Mouse (Mus musculus): ENCODE data around the gene Tmem270. TPM values are rescaled to one million over a fixed set of nuclear protein-coding genes. Genes with fewer than 3 reads are reported as not detected.
A peak's percentile ranks its signal among the peaks of the same experiment; 100 is the strongest.

Tmem270 gene
- polyA plus RNA-seq, 1 experiment from 2014 or later = not detected

DNA sequence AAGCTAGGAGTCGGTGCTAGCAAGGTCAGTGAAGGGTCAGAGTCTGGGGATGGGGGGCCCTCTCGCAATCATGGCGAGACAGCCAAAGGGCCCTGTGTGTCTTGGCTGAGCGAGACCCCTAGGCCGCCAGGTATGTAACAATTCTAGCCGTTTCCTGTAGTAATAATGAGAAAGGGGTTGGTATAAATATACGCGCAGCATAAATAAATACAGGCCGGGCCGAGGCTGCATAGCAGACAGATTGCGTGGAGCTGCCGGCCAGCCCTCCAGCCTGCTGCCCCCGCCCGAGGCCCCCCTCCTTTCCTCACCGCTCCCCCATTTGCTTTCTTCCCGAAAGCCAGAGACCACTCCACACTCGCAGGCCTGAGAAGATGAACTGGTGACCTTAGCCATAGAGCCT, 8.9 kb downstream of the Tmem270 start:
- H3K27ac ChIP-seq = no peak overlapping the region
- H3K27me3 ChIP-seq = no peaks in the 10 kb centered on the region
- no peaks in the 10 kb centered on the region for H3K9me3 ChIP-seq
- no peak overlapping the region for H3K4me3 ChIP-seq (replicated peaks)
- no peak for ATAC-seq
- WGBS = 87% methylated on average over 17 of the region's 17 CpGs
- no peaks in the 10 kb centered on the region for H3K36me3 ChIP-seq
- no peaks in the 10 kb centered on the region for H3K4me1 ChIP-seq (replicated peaks)
- H3K9ac ChIP-seq (replicated peaks) = no peak overlapping the region
- no peak overlapping the region for H3K4me2 ChIP-seq (replicated peaks)

DNA sequence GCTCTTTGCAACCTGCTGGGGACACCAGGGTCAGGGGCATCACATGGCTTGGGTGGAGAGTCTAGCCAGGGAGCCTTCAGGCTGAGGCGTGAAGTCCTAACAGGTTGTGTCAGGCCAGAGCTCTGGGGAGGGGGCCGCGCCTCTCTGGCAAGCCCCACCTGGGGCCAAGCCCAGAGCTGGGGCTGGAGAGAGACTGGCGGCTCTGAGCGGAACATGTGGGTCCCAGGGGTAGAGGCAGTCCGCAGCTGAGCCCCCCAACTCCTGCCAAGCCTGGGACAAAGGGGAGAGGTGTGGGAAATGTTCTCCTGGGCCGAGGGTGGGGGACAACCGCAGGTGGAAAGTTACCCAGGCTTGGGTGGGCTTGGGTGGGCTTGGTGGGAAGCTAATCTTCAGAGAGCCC, 9.6 kb downstream of the Tmem270 start:
- no peaks in the 10 kb centered on the region for H3K4me1 ChIP-seq (replicated peaks)
- H3K4me3 ChIP-seq (replicated peaks) = no peak overlapping the region
- no peak overlapping the region for H3K4me2 ChIP-seq (replicated peaks)
- no peak for ATAC-seq
- H3K9ac ChIP-seq (replicated peaks) = no peak overlapping the region
- H3K27ac ChIP-seq = no peak overlapping the region
- H3K36me3 ChIP-seq = no peaks in the 10 kb centered on the region
- no peaks in the 10 kb centered on the region for H3K27me3 ChIP-seq
- no peaks in the 10 kb centered on the region for H3K9me3 ChIP-seq
- WGBS = 75% methylated on average over 8 of the region's 8 CpGs

DNA sequence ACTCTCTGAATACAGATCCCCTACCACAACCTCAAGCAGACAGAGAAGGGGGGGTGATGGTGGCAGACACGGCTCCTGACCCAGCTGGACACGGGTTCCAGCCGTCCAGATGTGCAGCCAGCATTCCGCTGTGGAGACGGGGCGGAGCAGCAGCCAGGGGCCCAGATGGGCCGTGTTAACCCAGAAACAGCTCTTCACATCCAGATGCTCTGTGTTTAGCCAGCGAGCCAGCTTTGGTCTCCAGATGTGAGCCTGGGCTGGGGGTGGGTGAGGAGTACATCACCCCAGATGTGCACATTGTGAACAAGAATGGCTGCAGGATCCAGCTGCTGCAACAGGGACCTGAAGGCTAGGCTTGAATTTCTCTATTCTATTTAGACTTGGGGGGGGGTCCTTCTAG, 11.2 kb downstream of the Tmem270 start:
- WGBS = 80% methylated on average over 8 of the region's 8 CpGs
- no peak overlapping the region for H3K27ac ChIP-seq

DNA sequence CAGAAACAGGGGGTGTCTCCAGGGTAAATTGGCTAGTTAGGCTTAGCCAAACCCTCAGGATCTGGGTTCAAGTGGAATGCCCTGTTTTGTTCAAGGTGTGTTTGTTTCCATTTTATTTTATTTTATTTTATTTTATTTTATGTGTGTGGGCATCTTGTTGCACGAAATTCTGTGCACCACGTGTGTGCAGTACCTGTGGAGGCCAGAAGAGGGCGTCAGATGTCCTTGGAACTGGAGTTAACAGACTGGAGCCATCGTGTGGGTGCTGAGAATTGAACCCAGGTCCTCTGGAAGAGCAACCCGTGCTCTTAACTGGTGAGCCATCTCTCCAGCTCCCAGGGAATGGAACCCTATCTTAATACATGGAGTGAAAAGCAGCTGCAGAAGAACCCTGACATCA, 13.8 kb downstream of the Tmem270 start:
- Histone ChIP-seq H3K4me1 (replicated peaks) (no peaks in the 10 kb centered on the region; the same call in 1 of the 2 replicates), H3K9me3 (no peaks in the 10 kb centered on the region), H3K4me3 (replicated peaks) (no peak overlapping the region), H3K4me2 (replicated peaks) (no peak overlapping the region), H3K27me3 (no peaks in the 10 kb centered on the region), H3K9ac (replicated peaks) (no peak overlapping the region), H3K27ac (no peak overlapping the region), H3K36me3 (no peaks in the 10 kb centered on the region)
- WGBS = 80% methylated on average over 5 of the region's 5 CpGs
- no peak for ATAC-seq

More for the DNA sequence above, 11.2 kb downstream of the Tmem270 start:
- Histone ChIP-seq H3K9me3 (no peaks in the 10 kb centered on the region), H3K4me3 (replicated peaks) (no peak overlapping the region), H3K4me1 (replicated peaks) (no peaks in the 10 kb centered on the region), H3K27me3 (no peaks in the 10 kb centered on the region), H3K36me3 (no peaks in the 10 kb centered on the region), H3K4me2 (replicated peaks) (no peak overlapping the region), H3K9ac (replicated peaks) (no peak overlapping the region)
- no peak for ATAC-seq

DNA sequence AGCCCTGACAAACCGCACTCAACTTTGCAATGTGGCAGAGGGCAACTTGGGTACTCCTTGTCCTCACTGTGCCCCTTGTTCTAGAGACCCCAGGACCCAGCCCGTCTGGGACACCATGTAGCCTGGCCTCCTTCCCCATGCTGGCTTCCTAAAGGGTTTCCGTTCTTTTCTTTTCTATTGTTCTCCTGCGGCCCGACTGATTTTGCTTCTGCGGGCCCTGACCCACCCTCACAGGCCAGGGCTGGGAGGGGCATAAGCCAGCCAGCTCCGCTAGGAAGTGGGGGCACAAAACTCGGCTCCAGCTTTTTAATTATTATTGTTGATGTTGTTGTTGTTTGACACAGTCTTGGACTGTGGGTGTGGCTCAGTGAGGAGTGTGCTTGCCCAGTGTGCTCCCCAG, 15.0 kb downstream of the Tmem270 start:
- Histone ChIP-seq H3K27me3 (no peaks in the 10 kb centered on the region), H3K9ac (replicated peaks) (no peak overlapping the region), H3K4me3 (replicated peaks) (no peak overlapping the region), H3K4me2 (replicated peaks) (no peak overlapping the region), H3K9me3 (no peaks in the 10 kb centered on the region), H3K27ac (no peak overlapping the region), H3K36me3 (no peaks in the 10 kb centered on the region), H3K4me1 (replicated peaks) (no peaks in the 10 kb centered on the region; the same call in 1 of the 2 replicates)
- ATAC-seq = no peak
- WGBS = 65% methylated on average over 8 of the region's 8 CpGs

DNA sequence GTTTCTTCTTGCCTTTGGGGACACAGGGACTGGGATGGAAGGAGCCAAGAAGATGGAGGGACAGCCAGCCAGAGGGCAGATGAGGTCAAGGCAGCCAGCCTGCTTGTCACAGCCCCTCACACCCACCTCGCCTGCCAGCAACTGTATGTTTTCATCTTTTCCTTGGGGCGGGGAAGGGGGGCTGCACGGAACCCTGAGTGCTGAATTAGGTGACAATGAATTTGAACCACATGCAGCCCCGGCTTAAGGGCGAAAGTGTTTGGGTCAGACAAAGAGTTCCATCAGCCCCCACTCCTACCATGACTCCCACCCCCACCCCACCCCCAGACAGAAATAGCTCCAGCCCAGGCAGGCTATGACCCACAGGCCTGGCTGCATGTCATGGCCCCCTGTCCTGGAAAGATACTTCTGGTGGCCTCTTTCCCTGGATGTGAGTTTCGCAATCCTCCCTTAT, 15.9 kb downstream of the Tmem270 start:
- H3K9me3 ChIP-seq = no peaks in the 10 kb centered on the region
- no peak overlapping the region for H3K9ac ChIP-seq (replicated peaks)
- no peak for ATAC-seq
- no peak overlapping the region for H3K4me3 ChIP-seq (replicated peaks)
- H3K4me2 ChIP-seq (replicated peaks) = no peak overlapping the region
- no peaks in the 10 kb centered on the region for H3K27me3 ChIP-seq
- WGBS = 85% methylated on average over 6 of the region's 6 CpGs
- H3K36me3 ChIP-seq = no peaks in the 10 kb centered on the region
- H3K27ac ChIP-seq = no peak overlapping the region
- no peaks in the 10 kb centered on the region; the same call in 1 of the 2 replicates for H3K4me1 ChIP-seq (replicated peaks)

DNA sequence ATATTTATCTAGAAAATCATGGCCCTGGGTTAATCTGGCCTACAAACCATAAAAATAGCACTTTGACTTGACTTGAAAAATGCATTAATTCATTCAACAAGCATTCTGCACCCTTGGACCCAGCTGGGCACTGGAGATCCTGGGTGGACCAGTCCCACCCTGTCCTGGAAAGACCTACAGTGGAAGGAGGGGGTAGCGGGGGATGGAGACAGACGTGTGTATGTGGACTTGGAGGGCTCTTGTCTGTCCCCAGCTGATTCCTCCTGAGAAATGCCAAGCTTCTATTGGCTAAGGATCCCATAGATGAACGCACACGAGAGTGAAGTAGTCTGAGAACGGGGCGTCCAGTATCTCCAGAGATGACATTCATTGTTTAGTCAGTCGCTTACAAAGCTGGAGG, 18.0 kb downstream of the Tmem270 start:
- Histone ChIP-seq H3K27me3 (no peaks in the 10 kb centered on the region), H3K36me3 (no peaks in the 10 kb centered on the region), H3K4me3 (replicated peaks) (no peak overlapping the region), H3K9ac (replicated peaks) (no peak overlapping the region), H3K9me3 (no peaks in the 10 kb centered on the region), H3K4me1 (replicated peaks) (no peaks in the 10 kb centered on the region; the same call in 1 of the 2 replicates), H3K27ac (no peak overlapping the region), H3K4me2 (replicated peaks) (no peak overlapping the region)
- no peak for ATAC-seq
- 89% methylated on average over 7 of the region's 7 CpGs for WGBS

DNA sequence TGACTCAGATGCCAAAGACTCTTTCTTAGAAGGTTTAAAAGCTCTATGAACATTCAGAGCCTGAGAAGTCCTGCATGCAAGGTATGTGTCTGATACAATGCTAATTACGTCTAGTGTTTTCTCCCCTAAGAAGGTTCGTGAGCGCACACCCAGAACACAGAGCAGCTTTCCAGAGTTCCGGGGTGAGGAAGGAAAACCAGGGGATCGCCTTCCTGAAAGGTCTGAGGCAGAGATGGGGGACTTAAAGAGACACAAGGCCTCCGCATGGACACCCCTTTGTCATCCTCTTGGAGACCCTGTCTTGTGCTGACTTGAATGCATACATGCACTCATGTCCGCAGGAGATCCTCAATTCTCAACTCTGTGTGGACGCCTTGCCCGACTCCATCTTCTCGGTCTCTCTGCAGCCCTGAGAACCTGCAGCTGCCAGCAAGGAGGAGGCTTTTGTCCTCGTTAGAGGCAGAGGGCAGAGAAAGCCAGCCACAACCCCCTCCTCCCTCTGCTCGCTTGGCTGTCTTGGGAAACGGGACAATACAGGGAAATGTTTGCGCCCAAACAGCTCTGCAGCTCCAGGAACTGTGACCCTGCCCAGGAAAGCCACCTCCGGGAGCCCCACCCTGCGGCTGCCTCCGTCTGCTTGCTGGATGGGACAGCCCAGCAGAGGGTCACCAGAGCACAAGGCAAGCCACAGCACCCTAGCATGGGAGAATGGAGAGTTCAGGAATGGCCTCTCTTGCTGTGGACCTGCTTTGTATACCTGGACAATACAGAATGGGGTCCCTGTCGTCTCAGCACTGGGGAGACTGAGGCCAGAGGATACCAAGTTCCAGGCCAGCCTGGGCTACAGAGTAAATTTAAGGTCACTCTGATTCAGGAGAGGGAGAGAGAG, 18.8 kb downstream of the Tmem270 start:
- Histone ChIP-seq H3K4me2 (replicated peaks) (no peak overlapping the region), H3K9me3 (no peaks in the 10 kb centered on the region), H3K27ac (peak overlapping the region; percentile 35; the same call in 1 of the 2 replicates), H3K36me3 (no peaks in the 10 kb centered on the region), H3K27me3 (no peaks in the 10 kb centered on the region), H3K4me1 (replicated peaks) (no peaks in the 10 kb centered on the region; the same call in 1 of the 2 replicates), H3K4me3 (replicated peaks) (no peak overlapping the region), H3K9ac (replicated peaks) (peak overlapping the region; percentile 19; the same call in 1 of the 2 replicates)
- WGBS = 49% methylated on average over 18 of the region's 18 CpGs
- no peak for ATAC-seq

DNA sequence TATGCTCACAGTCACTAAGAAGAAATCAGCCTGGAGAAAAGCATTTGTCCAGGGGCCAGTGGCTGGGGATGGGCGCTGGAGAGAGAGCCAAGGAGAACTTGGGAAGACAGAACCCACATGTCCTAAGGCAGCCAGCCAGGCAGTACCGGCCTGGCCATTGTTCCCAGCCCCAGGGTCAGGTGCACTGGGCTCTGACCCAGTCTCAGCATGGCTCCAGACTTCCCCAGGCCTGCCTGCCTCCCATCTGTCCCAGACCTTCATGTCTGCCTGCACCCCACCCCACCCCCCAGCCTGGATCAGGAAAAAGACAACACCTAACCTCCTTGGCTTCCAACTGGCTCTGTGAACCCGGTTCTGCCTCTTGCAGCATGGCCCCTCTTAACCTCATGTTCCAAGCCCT, 23.5 kb downstream of the Tmem270 start:
- H3K27me3 ChIP-seq = no peaks in the 10 kb centered on the region
- WGBS = 70% methylated on average over 3 of the region's 3 CpGs
- H3K4me2 ChIP-seq (replicated peaks) = no peak overlapping the region
- no peaks in the 10 kb centered on the region; the same call in 1 of the 2 replicates for H3K4me1 ChIP-seq (replicated peaks)
- H3K4me3 ChIP-seq (replicated peaks) = no peak overlapping the region
- H3K9me3 ChIP-seq = peaks cover 4% of the 10 kb centered on the region; the same call in 1 of the 2 replicates
- no peaks in the 10 kb centered on the region for H3K36me3 ChIP-seq
- no peak for ATAC-seq
- H3K9ac ChIP-seq (replicated peaks) = no peak overlapping the region
- no peak overlapping the region for H3K27ac ChIP-seq

DNA sequence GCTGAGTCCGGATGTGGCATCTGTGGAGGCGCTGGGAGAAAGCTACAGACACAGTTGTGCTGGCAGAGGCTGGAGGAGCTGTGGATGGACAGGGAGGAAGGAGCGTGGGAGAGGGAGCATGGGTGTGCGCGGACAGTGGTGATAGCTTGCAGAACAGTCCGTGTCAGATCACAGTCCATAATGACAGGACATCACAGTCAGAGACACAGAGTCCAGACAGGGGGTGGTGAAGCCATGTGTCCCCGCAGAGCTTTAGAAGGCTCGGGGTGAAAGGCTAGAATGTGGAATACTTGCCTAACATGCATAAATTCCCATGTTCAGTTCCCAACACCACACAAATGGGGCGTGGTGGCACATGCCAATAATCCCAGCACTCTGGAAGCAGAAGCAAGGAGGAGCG, 29.7 kb downstream of the Tmem270 start:
- Histone ChIP-seq H3K27ac (no peak overlapping the region), H3K9ac (replicated peaks) (no peak overlapping the region), H3K4me3 (replicated peaks) (no peak overlapping the region), H3K36me3 (no peaks in the 10 kb centered on the region), H3K4me2 (replicated peaks) (no peak overlapping the region), H3K9me3 (peaks cover 4% of the 10 kb centered on the region; the same call in 1 of the 2 replicates), H3K4me1 (replicated peaks) (no peaks in the 10 kb centered on the region), H3K27me3 (no peaks in the 10 kb centered on the region)
- 79% methylated on average over 10 of the region's 10 CpGs for WGBS
- ATAC-seq = no peak

DNA sequence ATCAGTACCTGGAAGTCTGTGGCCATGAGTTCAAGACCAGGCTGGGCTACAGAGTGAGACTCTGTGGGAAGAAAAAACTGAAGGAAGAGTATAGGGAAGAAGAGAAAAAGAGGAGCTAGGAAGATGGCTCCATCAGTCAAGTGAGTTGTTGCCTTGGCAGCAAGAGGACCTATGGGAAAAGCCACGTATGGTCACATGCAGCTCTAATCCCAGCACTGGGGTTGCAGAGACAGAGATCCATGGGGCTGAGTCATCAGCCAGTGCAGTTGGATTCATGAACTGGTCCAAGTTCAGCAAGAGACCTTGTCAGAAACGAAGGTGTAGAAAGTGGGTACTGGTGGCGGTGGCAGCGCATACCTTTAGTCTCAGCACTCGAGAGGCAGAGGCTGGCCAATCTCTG, 31.3 kb downstream of the Tmem270 start:
- H3K27me3 ChIP-seq = no peaks in the 10 kb centered on the region
- H3K4me1 ChIP-seq (replicated peaks) = no peaks in the 10 kb centered on the region
- no peak overlapping the region for H3K4me2 ChIP-seq (replicated peaks)
- 89% methylated on average over 5 of the region's 5 CpGs for whole genome bisulfite sequencing
- H3K9ac ChIP-seq (replicated peaks) = no peak overlapping the region
- H3K27ac ChIP-seq = no peak overlapping the region
- no peaks in the 10 kb centered on the region for H3K9me3 ChIP-seq
- H3K36me3 ChIP-seq = no peaks in the 10 kb centered on the region
- no peak overlapping the region for H3K4me3 ChIP-seq (replicated peaks)
- ATAC-seq = no peak

DNA sequence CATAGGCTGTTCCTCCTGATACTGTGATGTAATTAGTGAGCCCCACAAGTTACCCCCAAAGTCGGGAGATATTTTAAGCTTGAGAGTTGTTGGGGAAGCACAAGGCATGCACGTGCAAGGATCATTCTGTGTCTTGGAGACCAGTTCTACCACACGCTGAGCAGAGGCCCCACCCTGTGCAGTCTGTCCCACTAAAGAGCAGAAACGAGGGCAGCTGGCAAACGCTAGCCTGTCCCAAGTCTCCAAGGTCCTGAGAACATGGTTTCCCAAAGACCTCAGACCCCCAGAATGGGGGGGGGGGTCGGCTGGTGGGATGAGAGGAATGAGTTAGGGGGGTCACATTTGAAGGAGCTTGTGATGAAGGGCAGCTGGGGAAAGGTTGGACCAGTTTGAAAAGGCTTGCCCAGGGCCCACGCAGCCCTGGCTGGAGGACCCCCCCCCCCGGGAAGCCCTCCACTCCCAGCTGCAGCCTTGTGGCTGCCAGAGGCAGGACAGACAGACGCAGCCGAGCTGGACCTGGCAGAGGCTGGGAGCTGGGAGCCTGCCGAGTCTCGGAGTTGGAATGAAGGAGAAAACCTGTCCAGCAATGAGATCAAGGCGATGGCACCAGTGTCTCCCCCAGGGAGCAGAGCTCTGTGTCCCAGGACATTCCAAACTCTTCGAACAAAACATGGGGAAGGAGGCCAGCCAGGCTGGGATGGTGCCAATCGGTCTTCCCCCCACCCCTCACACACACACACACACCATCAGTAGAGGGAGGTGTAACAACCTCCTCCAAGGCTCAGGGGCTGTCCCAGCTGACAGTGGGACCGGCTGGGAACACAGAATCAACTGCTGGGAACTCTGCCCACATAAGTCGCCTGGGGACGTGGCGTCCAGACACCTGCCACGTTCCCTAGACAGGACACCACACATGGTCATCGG, 32.3 kb downstream of the Tmem270 start:
- WGBS = 72% methylated on average over 21 of the region's 21 CpGs
- no peaks in the 10 kb centered on the region for H3K4me1 ChIP-seq (replicated peaks)
- no peaks in the 10 kb centered on the region for H3K27me3 ChIP-seq
- H3K4me2 ChIP-seq (replicated peaks) = no peak overlapping the region
- no peak overlapping the region for H3K9ac ChIP-seq (replicated peaks)
- H3K36me3 ChIP-seq = no peaks in the 10 kb centered on the region
- no peak for ATAC-seq
- no peaks in the 10 kb centered on the region for H3K9me3 ChIP-seq
- H3K27ac ChIP-seq = no peak overlapping the region
- H3K4me3 ChIP-seq (replicated peaks) = no peak overlapping the region
